Mouse (Mus musculus): ENCODE measurements around the gene Parn.
"Not testable (repeated sequence)": the region's sequence is repeated elsewhere in the genome, so short reads cannot be mapped to it uniquely, and the experiment has no call there.

The Parn gene

DNA sequence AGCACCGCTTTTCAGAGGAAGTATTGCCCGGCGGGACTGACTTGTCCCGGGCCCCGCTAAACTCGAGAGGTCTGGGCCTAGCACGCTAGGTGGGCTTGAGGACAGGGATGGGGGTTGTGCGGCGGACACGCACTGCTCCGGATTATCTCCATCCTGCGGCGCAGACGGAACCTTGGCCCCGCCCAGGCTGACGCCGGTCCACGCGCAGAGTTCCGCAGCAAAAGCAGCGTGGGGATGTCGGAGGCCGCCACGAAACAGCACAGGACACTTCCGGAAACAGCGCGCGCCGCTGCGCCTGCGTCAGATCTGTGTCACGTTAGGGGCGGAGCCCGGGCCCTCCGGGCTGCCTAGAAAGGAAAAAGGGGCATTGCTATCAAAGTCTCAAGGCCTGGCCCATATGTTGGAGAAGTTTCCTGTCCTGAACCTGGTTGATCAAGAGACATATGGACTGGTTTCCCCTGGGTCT is at the start of gene Parn:
TSS of gene Parn (minus strand) at position 293 of the 466 bp plus-strand sequence.
- peak; percentile 82 for DNase-seq (ENCODE audit: low read depth, low spot score)

DNA sequence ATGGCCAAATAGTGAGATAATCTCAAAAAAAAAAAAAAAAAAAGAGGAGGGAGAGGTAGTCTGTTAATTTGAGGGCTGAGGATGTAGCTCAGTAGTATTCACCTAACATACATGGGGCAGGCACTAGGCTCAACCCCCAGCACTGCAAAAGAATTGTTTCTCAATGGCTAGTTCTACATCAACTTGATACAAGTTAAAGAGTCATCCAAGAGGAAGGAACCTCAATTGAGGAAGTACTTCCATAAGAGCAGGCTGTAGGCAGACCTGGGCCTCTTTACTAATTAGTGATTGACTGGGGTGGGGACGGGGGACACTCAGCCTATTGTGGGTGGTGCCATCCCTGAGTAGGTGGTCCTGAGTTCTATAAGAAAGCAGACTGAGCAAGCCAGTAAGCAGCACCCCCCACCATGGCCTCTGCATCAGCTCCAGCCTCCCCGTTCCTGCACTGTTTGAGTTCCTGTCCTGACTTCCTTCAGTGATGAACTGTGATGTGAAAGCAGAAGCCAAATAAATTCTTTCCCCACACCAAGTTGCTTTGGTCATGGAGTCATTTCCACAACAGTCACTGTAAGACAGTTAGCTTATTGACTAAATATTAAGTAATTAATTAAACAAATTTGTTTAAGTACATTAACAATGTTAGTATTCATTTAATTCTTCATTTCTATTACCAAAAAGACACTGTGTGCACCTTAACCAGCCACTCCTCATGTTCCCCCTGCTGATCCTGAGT is 49.0 kb upstream of the Parn start:
- DNase-seq (ENCODE audit: low read depth, low spot score): no peak

- DNase-seq (ENCODE audit: low read depth, low spot score): no peak
Observed at GRCm38 (mm10) chr16:13714910-13715309, 46.9 kb upstream of the Parn start.

GRCm38 (mm10) chr16:13704676-13705075 is 36.7 kb upstream of the Parn start:
- DNase-seq (ENCODE audit: low read depth, low spot score): no peak

GRCm38 (mm10) chr16:13702184-13702583 is 34.2 kb upstream of the Parn start:
- DNase-seq (ENCODE audit: low read depth, low spot score): no peak

GRCm38 (mm10) chr16:13698998-13699397 is 31.0 kb upstream of the Parn start:
- no peak for DNase-seq (ENCODE audit: low read depth, low spot score)

GRCm38 (mm10) chr16:13678601-13679319 is 10.8 kb upstream of the Parn start:
- no peak for DNase-seq (ENCODE audit: low read depth, low spot score)

DNA sequence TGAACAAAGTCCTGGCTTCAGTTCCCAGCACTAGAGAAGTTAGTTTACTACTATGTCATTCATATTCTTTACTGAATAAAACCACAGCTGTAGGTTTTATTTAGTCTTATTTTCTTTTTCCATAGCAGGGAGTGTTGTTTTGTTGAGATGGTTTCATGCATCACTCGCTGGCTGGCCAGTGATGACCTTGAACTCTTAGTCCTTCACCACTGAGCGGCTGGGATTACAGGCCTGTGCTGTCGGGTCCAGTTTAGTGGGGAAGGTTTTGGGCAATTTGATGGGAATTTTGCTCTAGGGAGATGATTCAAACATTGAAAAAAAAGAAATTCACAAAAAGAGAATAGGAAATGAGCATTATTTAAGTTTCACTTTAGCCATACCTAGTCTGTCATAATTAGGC is 6.5 kb upstream of the Parn start:
- no peak for DNase-seq (ENCODE audit: low read depth, low spot score)

GRCm38 (mm10) chr16:13673114-13673513 is 5.1 kb upstream of the Parn start:
- DNase-seq (ENCODE audit: low read depth, low spot score): no peak

DNA sequence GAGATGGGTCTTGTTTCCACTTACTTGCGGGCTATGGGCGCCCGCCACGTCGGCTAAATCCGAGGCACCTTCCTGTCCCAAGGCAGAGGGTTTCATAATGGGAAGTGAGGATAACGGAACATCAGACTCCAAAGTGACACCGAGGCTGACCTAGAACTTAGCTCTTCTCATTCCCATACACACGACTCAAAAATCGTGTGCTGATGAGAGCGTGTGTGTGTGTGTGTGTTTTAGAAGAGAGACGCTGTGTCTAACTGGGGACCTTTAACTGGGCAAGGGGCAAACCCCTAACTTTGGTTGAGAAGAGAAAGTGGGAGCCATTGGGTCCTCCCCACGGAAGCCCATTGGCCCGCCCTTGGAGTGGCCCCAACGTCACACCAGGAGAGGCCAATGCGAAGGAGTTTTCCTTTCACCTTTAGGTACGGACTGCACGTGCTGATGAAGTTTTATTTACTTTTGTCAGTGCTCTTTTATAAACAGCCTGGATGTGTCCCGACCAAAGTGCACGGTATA is 4.5 kb upstream of the Parn start:
- peak; percentile 42 for DNase-seq (ENCODE audit: low read depth, low spot score)

GRCm38 (mm10) chr16:13671685-13672385 is 3.9 kb upstream of the Parn start, which contains the start of the genes Bfar and 3110001I22Rik:
Gene Bfar (plus strand): TSS chr16:13671858.
Gene 3110001I22Rik (plus strand): TSS chr16:13671929.
- peak; percentile 97 for DNase-seq (ENCODE audit: low read depth, low spot score)

- not testable (repeated sequence) for DNase-seq (ENCODE audit: low read depth, low spot score)
Observed at GRCm38 (mm10) chr16:13670896-13671295, 2.9 kb upstream of the Parn start.

- DNase-seq (ENCODE audit: low read depth, low spot score): no peak
Observed at GRCm38 (mm10) chr16:13669282-13669681, 1.3 kb upstream of the Parn start.

GRCm38 (mm10) chr16:13668402-13669108 is 585 bp upstream of the Parn start:
- no peak for DNase-seq (ENCODE audit: low read depth, low spot score)

DNA sequence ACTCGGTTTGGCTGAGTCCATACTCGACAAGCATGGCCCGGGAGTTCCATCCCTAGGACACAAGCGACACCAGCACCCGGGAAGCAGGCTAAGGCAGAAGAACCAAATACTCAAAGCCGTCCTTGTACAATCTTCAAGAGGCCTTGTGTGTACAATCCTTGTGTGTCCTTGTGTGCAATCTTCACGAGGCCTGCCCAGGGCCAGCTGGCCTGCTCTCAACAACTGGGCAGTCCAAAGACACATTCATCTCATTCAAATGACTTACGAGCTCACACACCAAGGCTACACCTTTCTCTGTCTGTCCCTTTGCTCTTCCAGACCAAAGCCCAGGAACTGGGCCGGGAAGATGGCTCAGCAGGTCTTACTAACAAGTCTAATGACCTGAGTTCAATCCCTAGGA is 7.2 kb downstream of the Parn start:
- no peak for DNase-seq (ENCODE audit: low read depth, low spot score)

DNA sequence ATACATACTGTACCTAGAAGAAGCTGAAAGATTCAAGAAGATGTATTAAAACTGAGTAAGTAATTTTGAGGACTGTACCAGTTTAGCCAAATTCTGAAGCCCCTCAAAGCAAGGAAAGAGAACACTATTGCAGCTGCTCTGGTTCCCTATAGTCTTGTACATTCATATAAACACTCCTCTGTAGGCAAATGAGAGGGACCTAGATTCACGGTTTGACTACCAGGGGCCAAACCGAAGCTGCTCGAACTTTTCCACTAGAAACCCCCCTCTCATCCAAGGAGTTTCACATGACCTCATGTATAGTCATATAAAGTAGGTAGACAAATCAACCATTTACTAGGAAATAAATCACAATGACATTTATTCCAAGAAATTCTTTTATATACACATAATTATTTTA is 9.1 kb downstream of the Parn start:
- no peak for DNase-seq (ENCODE audit: low read depth, low spot score)

GRCm38 (mm10) chr16:13645930-13646329 is 22.0 kb downstream of the Parn start:
- DNase-seq (ENCODE audit: low read depth, low spot score): no peak

- no peak for DNase-seq (ENCODE audit: low read depth, low spot score)
Observed at GRCm38 (mm10) chr16:13644474-13644873, 23.5 kb downstream of the Parn start.

- no peak for DNase-seq (ENCODE audit: low read depth, low spot score)
Observed at GRCm38 (mm10) chr16:13640064-13640463, 27.9 kb downstream of the Parn start.

DNA sequence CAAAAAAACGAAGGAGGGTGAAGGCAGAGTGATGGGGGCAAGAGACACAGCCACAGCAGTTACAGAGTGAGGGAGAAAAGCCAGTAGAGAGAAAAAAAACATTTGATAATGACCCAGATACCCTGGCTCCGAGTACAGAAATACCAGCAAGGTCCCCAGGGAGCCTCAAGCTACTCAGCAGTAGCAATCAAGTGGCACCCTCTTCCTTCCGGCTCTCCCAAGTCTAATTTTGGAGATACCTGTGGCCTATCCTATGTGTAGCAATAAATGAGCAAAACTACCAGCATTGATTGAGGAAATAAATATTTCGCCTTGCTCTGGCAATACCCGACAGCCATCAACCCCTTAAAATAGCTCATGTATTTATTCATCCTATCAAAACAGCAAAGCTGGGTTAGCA is 28.5 kb downstream of the Parn start:
- no peak for DNase-seq (ENCODE audit: low read depth, low spot score)

DNA sequence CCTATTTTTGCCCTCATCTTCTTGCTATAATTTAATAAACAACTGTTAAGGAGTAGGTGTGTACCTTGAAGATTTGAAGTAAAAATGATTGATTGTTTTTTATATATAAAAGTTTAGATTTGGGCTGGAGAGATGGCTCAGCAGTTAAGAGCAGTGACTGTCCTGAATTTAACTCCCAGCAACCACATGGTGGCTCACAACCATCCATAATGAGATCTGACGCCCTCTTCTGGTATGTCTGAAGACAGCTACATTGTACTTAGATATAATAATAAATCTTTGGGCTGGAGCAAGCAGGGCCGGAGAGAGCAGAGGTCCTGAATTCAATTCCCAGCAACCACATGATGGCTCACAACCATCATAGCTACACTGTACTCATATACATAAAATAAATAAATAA is 29.8 kb downstream of the Parn start:
- DNase-seq (ENCODE audit: low read depth, low spot score): not testable (repeated sequence)
